Mouse (Mus musculus) embryonic facial prominence, embryonic 12.5 days (tissue): ENCODE data around the gene Nptxr. TPM values are rescaled to one million over a fixed set of nuclear protein-coding genes. Genes with fewer than 3 reads are reported as not detected.

ENCODE experiments used
- ATAC-seq: fragments of 200-750 bp; cut with Nextera tagmentation; 2 replicates; pipeline ENCODE4 v1.8.0; 2017; ENCODE audit not compliant: insufficient number of reproducible peaks, insufficient read depth, low FRiP score, low TSS enrichment
- H3K27ac ChIP-seq: fragments of 300-500 bp; sonication (generic); 2 replicates; pipeline ENCODE4 v1.5.1; 2016; ENCODE audit warnings: mild to moderate bottlenecking
- H3K27me3 ChIP-seq: fragments of 300-500 bp; sonication (generic); 2 replicates; pipeline ENCODE4 v1.6.1; 2016; ENCODE audit warnings: mild to moderate bottlenecking, moderate library complexity
- H3K36me3 ChIP-seq: fragments of 300-500 bp; sonication (generic); 2 replicates; pipeline ENCODE4 v1.6.1; 2016; ENCODE audit warnings: mild to moderate bottlenecking
- H3K4me1 ChIP-seq: fragments of 300-500 bp; sonication (generic); 2 replicates; pipeline ENCODE4 v1.6.1; 2016
- H3K4me2 ChIP-seq: fragments of 300-500 bp; sonication (generic); replicated peaks from 2 replicates; pipeline ENCODE4 v1.6.1; 2016; ENCODE audit warnings: mild to moderate bottlenecking, moderate library complexity
- H3K4me3 ChIP-seq: fragments of 300-500 bp; sonication (generic); 2 replicates; pipeline ENCODE4 v1.5.1; 2016; ENCODE audit warnings: mild to moderate bottlenecking
- H3K9ac ChIP-seq: fragments of 300-500 bp; sonication (generic); 2 replicates; pipeline ENCODE4 v1.6.1; 2016; ENCODE audit warnings: mild to moderate bottlenecking, moderate library complexity
- H3K9me3 ChIP-seq: fragments of 300-500 bp; sonication (generic); 2 replicates; pipeline ENCODE4 v1.6.1; 2016; ENCODE audit warnings: mild to moderate bottlenecking, moderate library complexity
- WGBS: fragments of 180-500 bp; shearing (Covaris S2); methylation state at CpG from one replicate; pipeline ENCODE4 v1.1.7; 2016; 5-methylcytosine and 5-hydroxymethylcytosine counted together
- polyA plus RNA-seq: library from polyadenylated mRNA; unstranded; fragments of >200 nt; fragmentation: Nextera tagmentation; extraction: Ambion mirVana; gene quantifications from 2 replicates; pipeline ENCODE4 v1.2.1, GENCODE M21; 2016

The Nptxr gene
- polyA plus RNA-seq, 1 experiment from 2014 or later: 4.1 TPM

DNA sequence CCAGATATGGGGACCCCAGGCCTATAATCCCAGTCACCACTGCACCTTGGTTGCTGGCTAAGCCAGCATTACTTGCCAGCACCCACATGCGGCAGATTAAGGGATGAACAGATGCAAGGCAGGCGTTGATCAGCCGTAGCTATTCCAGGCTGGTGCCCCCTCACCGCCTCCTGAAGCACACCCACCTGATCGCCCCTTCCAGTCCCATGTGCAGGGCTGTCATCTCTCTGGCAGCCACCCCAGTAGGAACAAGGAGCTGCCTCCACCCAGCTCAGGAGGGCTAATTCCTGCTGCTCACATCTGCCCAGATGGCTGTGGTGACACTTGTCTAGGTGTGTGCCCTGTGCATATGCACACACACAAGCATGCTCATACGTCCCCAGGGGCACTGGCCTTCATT is 43.6 kb downstream of the Nptxr start:
- ATAC-seq: no peak
- Histone ChIP-seq H3K4me2 (no peak overlapping the region), H3K36me3 (peaks cover 33% of the 10 kb centered on the region), H3K4me1 (no peaks in the 10 kb centered on the region), H3K27me3 (no peaks in the 10 kb centered on the region), H3K4me3 (no peak overlapping the region), H3K27ac (no peak overlapping the region), H3K9me3 (no peaks in the 10 kb centered on the region), H3K9ac (no peak overlapping the region)
- 82% methylated on average over 6 of the region's 6 CpGs for WGBS

DNA sequence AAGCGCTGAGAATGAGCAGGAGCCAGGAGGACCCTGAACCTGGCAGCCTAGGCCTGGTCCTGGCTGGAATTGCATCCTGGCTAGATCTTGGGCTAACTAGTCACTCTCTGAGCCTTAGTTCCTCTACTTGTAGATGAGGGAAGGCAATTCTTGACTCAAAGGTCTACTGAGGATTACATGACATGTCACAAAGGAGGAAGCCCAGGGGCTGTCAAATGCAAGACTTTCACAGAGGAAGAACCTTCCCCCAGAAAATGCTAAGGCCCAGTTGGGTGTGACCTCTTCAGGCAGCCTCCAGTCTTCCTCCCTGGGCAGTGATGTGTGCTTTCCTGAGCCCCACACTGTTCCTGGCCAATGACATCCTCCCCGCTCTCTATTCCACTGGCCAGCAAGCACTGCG is 47.4 kb downstream of the Nptxr start:
- no peaks in the 10 kb centered on the region for H3K27me3 ChIP-seq
- H3K36me3 ChIP-seq: peaks cover 4% of the 10 kb centered on the region; the same call in 1 of the 2 replicates
- no peak for ATAC-seq
- H3K4me2 ChIP-seq: no peak overlapping the region
- no peak overlapping the region for H3K4me3 ChIP-seq
- H3K4me1 ChIP-seq: no peaks in the 10 kb centered on the region
- 93% methylated on average over 3 of the region's 3 CpGs for WGBS
- H3K27ac ChIP-seq: 0 out of 2 replicates have a peak overlapping the region, but pooled peaks have one; percentile 5
- H3K9me3 ChIP-seq: no peaks in the 10 kb centered on the region
- no peak overlapping the region for H3K9ac ChIP-seq

DNA sequence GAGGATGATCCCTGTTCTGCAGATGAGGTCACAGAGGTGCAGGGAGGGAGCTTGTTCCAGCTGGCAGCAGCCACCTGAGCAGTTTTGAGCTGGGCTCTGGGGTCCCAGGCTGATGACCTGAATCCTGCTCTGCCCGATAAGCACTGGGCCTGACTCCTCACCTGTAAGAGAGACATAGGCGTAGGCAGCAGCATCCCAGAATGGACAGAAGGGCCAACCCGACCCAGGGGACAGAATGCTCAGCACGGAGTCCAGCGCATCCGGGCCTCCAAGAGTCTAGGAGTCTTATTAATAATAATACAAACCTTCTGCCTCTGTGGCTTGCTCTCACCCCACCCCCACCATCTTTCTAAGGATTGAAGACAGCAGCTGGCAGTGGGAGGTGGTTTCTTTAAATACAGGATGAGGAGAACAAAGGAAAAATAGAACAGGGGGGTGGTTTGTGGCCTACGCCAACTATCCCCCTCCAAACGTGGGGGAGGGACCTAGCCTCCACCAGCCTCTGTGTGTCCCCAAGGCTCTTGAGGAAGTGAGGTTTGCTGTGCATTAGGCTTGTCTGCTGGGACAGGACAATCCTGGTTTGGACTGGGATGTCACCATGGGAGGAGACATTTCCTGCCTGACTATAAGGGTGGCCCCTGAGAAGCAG is 48.5 kb downstream of the Nptxr start:
- H3K27ac ChIP-seq: peak overlapping the region; percentile 5; the same call in 1 of the 2 replicates
- no peaks in the 10 kb centered on the region for H3K36me3 ChIP-seq
- H3K4me1 ChIP-seq: no peaks in the 10 kb centered on the region
- H3K9me3 ChIP-seq: no peaks in the 10 kb centered on the region
- H3K9ac ChIP-seq: no peak overlapping the region
- no peak for ATAC-seq
- 65% methylated on average over 8 of the region's 8 CpGs for WGBS
- H3K4me3 ChIP-seq: no peak overlapping the region
- no peak overlapping the region for H3K4me2 ChIP-seq
- H3K27me3 ChIP-seq: no peaks in the 10 kb centered on the region

DNA sequence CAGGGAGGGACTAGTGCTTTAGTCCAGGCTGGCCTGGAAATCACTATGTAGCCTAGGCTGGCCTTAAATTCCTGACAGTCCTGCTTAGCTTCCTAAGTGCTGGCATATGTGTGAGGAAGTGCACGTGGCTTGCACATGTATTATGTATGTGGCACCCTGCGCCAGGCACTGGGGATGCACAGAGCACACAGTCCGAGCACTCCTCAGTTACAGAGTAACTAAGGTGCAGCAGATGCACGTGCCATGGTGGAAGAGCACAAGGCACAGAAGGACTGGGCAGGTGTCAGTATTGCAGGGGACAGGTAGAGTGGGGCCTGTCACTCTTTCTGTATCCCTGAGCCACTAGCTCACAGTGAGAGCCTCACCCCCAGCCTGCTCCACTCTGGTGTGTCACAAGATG is 49.4 kb downstream of the Nptxr start:
- no peaks in the 10 kb centered on the region for H3K36me3 ChIP-seq
- no peak overlapping the region for H3K4me3 ChIP-seq
- no peak overlapping the region for H3K9ac ChIP-seq
- ATAC-seq: no peak
- H3K4me2 ChIP-seq: no peak overlapping the region
- WGBS: 86% methylated on average over 4 of the region's 4 CpGs
- no peak overlapping the region for H3K27ac ChIP-seq
- H3K9me3 ChIP-seq: no peaks in the 10 kb centered on the region
- no peaks in the 10 kb centered on the region for H3K4me1 ChIP-seq
- no peaks in the 10 kb centered on the region for H3K27me3 ChIP-seq

DNA sequence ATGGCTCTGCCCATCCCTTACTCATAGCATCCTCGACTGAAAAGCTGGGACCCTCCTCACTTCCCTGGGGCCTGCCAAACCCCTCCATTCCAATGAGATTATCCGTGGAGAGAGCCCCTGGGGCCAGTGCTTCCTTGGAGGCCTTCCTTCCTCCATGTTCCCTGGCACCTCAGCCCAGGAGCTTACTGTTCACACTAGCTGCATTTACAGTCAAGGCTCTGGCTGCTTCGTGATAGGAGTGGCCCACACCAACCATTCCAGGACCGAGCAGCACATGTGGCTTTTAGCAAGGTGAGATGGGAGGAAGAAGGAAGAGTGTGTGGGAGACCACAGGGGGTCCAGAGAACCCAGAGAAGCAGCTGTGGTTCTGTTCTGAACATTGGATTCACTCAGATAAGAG is 50.7 kb downstream of the Nptxr start:
- Histone ChIP-seq H3K4me2 (no peak overlapping the region), H3K36me3 (no peaks in the 10 kb centered on the region), H3K4me3 (no peak overlapping the region), H3K9me3 (no peaks in the 10 kb centered on the region), H3K9ac (peak overlapping the region; percentile 5; the same call in 1 of the 2 replicates), H3K4me1 (no peaks in the 10 kb centered on the region), H3K27me3 (no peaks in the 10 kb centered on the region), H3K27ac (no peak overlapping the region)
- ATAC-seq: no peak
- WGBS: 62% methylated on average over 4 of the region's 4 CpGs

DNA sequence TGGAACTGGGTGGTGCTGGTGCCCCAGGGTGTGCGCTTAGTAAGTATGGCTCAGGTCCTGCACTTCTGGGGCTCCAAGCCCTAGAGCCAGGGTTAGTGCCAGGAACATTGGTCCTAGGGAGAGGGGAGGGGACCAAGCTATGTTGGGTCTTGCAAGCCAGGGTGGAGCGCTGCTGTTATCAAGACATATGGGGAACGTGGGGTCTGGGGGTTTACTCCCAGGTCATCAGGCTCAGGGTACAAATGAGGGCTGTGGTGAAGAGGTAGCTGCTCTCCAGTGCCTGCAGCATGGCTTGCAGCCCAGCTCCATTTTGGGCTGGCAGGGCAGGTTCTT is 51.2 kb downstream of the Nptxr start:
- WGBS: 81% methylated on average over 3 of the region's 3 CpGs
- Histone ChIP-seq H3K27ac (no peak overlapping the region), H3K4me3 (no peak overlapping the region), H3K4me1 (no peaks in the 10 kb centered on the region), H3K27me3 (no peaks in the 10 kb centered on the region), H3K4me2 (no peak overlapping the region), H3K36me3 (no peaks in the 10 kb centered on the region), H3K9me3 (no peaks in the 10 kb centered on the region), H3K9ac (no peak overlapping the region)
- no peak for ATAC-seq

DNA sequence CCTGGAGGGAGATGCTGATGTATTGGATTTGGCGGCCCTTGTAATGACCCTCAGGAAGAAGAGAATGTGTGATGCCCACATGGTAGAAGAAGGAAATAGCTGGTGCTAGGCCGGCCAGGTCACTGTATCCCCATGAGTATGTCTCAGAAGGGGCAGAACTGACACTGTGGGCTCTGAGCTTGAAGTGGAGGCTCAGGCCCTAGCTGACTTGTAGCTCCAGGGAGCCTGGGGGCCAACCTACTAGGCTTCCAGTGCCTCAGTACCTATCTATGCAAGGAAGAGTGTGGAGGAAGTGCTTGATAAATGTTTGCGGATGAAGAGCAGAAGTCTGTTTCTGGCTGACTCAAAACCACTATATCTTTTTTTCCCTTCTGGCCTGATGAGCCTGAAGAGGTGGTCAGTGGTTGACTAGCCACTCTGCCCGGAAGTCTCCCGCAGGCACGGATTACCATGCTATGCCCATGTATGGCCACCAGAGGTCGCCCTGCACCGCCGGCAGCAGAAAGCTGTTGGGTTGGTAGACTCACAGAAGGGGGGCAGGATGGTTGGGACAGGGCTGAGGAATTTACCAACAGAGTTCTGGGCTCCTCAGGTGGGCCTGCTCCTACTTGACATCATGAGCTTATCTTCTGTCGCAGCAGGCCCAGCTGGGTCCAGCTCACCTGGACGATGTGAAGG is 51.7 kb downstream of the Nptxr start:
- Histone ChIP-seq H3K9ac (no peak overlapping the region), H3K27ac (no peak overlapping the region)

DNA sequence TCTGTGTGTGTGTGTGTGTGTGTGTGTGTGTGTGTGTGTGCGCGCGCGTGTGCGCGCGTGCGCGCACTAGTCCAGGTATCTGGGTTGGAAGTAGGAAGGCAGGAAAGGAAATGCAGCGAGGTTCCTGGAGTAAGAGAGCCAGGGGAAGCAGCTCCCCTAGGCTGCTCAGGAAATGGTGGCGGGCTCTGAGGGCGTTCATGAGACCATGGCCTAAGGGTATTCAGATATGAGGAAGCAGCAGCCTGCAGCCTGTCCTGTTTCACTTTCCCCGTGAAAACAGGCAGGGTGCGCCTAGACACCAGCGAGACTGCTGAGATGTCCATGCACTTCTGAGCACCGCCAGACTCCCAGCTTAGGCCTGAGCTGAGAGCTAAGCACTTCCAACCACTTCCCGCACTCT is 52.8 kb downstream of the Nptxr start:
- Histone ChIP-seq H3K27ac (no peak overlapping the region), H3K4me1 (no peaks in the 10 kb centered on the region), H3K4me3 (no peak overlapping the region), H3K27me3 (no peaks in the 10 kb centered on the region), H3K9ac (no peak overlapping the region), H3K9me3 (no peaks in the 10 kb centered on the region), H3K36me3 (no peaks in the 10 kb centered on the region), H3K4me2 (no peak overlapping the region)
- ATAC-seq: no peak
- 77% methylated on average over 17 of the region's 17 CpGs for WGBS

More for the DNA sequence above, 51.7 kb downstream of the Nptxr start:
- Histone ChIP-seq H3K27me3 (no peaks in the 10 kb centered on the region), H3K4me2 (no peak overlapping the region), H3K36me3 (no peaks in the 10 kb centered on the region), H3K9me3 (no peaks in the 10 kb centered on the region), H3K4me1 (no peaks in the 10 kb centered on the region), H3K4me3 (no peak overlapping the region)
- no peak for ATAC-seq
- 21% methylated on average over 11 of the region's 11 CpGs for WGBS

DNA sequence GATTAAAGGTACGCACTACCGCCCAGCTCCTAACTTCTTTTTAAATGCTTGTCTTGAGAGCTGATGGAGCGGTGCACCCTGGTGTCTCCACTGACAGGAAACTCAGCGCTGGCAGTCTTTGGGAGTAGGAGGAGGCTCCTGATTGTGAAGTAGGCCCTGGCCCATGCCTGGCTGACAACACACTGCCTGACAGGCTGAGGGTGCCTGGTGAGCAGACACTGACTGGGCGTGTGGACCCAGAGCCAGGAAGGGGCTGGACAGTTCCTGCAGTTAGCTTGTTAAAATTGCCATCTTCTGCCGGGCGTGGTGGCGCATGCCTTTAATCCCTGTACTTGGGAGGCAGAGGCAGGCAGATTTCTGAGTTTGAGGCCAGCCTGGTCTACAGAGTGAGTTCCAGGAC is 54.3 kb downstream of the Nptxr start:
- H3K9ac ChIP-seq: no peak overlapping the region
- H3K4me3 ChIP-seq: no peak overlapping the region
- no peaks in the 10 kb centered on the region for H3K4me1 ChIP-seq
- WGBS: 87% methylated on average over 8 of the region's 8 CpGs
- ATAC-seq: no peak
- H3K36me3 ChIP-seq: no peaks in the 10 kb centered on the region
- H3K4me2 ChIP-seq: no peak overlapping the region
- no peaks in the 10 kb centered on the region for H3K27me3 ChIP-seq
- no peaks in the 10 kb centered on the region for H3K9me3 ChIP-seq
- no peak overlapping the region for H3K27ac ChIP-seq

DNA sequence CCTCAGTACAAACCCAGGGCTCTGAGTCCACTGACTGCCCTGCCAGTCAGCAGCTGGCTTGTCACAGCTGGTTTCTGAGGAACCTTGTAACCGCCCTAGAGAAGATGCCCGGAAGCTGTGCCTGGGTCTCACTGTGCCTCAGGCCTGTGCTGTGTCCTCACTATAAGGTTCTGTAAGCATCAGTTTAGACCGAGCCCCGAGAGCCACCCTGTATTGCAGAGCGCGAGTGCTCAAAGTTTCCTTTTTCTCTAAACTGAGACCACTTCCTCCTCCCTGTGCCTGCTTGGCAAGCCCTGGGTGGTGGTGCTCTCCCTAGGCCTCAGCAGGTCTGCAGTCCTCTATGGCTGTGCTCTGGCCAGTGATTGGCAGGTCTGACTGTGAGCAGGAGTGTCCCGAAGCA is 55.4 kb downstream of the Nptxr start:
- Histone ChIP-seq H3K4me3 (no peak overlapping the region), H3K27me3 (no peaks in the 10 kb centered on the region), H3K36me3 (no peaks in the 10 kb centered on the region), H3K9ac (no peak overlapping the region), H3K27ac (no peak overlapping the region), H3K9me3 (no peaks in the 10 kb centered on the region), H3K4me2 (no peak overlapping the region), H3K4me1 (no peaks in the 10 kb centered on the region)
- ATAC-seq: no peak
- WGBS: 91% methylated on average over 7 of the region's 7 CpGs

DNA sequence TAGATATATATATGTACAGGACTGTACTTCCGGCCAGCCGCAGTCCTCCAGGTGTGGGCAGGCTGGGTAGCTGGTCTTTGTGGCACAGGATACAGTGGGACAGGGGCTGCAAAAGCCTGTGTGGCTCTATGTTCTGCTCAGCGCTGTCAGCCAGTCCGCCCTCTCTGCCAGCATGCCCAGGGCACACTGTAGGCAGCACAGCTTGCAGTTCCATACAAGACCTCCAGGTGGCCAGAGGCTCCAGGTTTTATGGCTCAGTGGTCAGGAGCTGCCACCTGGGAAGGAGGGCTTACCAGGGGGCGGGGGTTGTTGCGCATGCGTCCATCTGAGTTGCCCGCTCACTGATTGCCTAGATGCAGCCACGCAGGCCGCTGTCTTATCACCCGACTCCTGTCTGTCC is 56.6 kb downstream of the Nptxr start:
- Histone ChIP-seq H3K9me3 (no peaks in the 10 kb centered on the region), H3K36me3 (no peaks in the 10 kb centered on the region), H3K4me2 (no peak overlapping the region), H3K27me3 (no peaks in the 10 kb centered on the region), H3K4me3 (no peak overlapping the region), H3K27ac (no peak overlapping the region), H3K4me1 (0 out of 2 replicates have a peak, but pooled peaks cover 2% of the 10 kb centered on the region), H3K9ac (no peak overlapping the region)
- 50% methylated on average over 11 of the region's 11 CpGs for WGBS
- no peak for ATAC-seq

DNA sequence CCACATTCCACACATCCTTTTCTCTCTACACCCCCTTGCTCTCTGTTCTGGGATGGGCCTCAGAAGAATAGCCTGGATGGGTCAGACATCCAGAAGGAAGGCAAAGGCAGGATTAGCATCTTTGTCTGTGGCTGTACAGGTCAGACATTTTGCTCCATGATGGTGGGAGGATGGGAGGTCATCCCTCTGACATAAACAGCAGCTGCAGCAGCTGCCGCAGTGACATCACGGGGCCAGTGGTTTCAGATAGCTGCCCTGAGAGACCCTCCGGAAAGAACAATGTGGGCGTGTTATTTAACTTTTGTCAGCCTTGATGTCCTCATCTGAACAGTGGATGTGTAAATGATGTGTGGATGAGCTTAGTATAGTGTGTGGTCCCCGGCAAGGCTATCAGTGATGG is 58.7 kb downstream of the Nptxr start:
- no peak for ATAC-seq
- Histone ChIP-seq H3K36me3 (no peaks in the 10 kb centered on the region), H3K27me3 (no peaks in the 10 kb centered on the region), H3K9ac (no peak overlapping the region), H3K4me1 (peaks cover 10% of the 10 kb centered on the region; the same call in 1 of the 2 replicates), H3K4me2 (no peak overlapping the region), H3K27ac (no peak overlapping the region), H3K9me3 (no peaks in the 10 kb centered on the region), H3K4me3 (no peak overlapping the region)
- 94% methylated on average over 5 of the region's 5 CpGs for WGBS
